ENCODE assay signal across 8 mouse cellular contexts in genomic region chr6:72544283-72544987, GRCm38 (mm10). TPM values are rescaled to one million over a fixed set of nuclear protein-coding genes. Genes with fewer than 3 reads are reported as not detected.
DNase-seq lines count a peak whose midpoint lies in the region; ATAC-seq and TF ChIP-seq lines count a peak whose summit lies in the region.

Gene Capg (plus strand): TSS chr6:72544391.

- 0 out of 2 replicates have a peak, but pooled peaks have one; percentile 20 for ATAC-seq in kidney, embryonic 14.5 days (ENCODE audit: low FRiP score, low TSS enrichment)

- no peaks in the 10 kb centered on the region for H3K9me3 ChIP-seq in heart, embryonic 10.5 days
- H3K9me3 ChIP-seq in kidney, embryonic 14.5 days (ENCODE audit: control insufficient read depth, low read length) = 0 out of 2 replicates have a peak, but pooled peaks cover 4% of the 10 kb centered on the region

- intact Hi-C loops in left cerebral cortex, postnatal 4 days (cut with DNase I) = no loop called here

- H3K4me2 ChIP-seq in kidney, embryonic 14.5 days (replicated peaks; ENCODE audit: low read depth, low read length) = peak within 1 kb of the TSS; percentile 59

- peak; percentile 79 for DNase-seq in Muller cell, postnatal 12 days (ENCODE audit: inconsistent ontology term)
- DNase-seq in heart, embryonic 10.5 days (ENCODE audit: low spot score) = peak; percentile 85
- DNase-seq in lung, postnatal 14 days = peak; percentile 58
- peak; percentile 71 to 75 for DNase-seq in spleen, adult 2 months (ENCODE audit: low read depth in 1 of 2, low spot score in 2 of 2)
- no peak for DNase-seq in cerebellum, adult 18-20 months
- DNase-seq in left cerebral cortex, postnatal 4 days = no peak

- H3K27ac ChIP-seq in cortical plate, adult 2 months (ENCODE audit: insufficient read depth, low read length) = 0 out of 2 replicates have a peak within 1 kb of the TSS, but pooled peaks have one; percentile 18
- H3K27ac ChIP-seq in heart, embryonic 10.5 days = peak within 1 kb of the TSS; percentile 86
- H3K27ac ChIP-seq in kidney, embryonic 14.5 days (ENCODE audit: low read depth, low read length) = peak within 1 kb of the TSS; percentile 63; the same call in 1 of the 2 replicates
- H3K27ac ChIP-seq in spleen, adult 2 months (ENCODE audit: insufficient read depth, low read length) = peak within 1 kb of the TSS; percentile 98

- no peaks in the 10 kb centered on the region for H3K27me3 ChIP-seq in heart, embryonic 10.5 days (ENCODE audit: insufficient read depth, poor library complexity, severe bottlenecking)
- no peaks in the 10 kb centered on the region for H3K27me3 ChIP-seq in kidney, embryonic 14.5 days (ENCODE audit: control insufficient read depth, insufficient read depth, low read length)
- H3K27me3 ChIP-seq in spleen, adult 2 months (ENCODE audit: control insufficient read depth, insufficient read depth, low read length) = no peaks in the 10 kb centered on the region

- H3K9ac ChIP-seq in kidney, embryonic 14.5 days (ENCODE audit: low read depth, low read length) = peak within 1 kb of the TSS; percentile 55

- H3K36me3 ChIP-seq in heart, embryonic 10.5 days = no peaks in the 10 kb centered on the region
- H3K36me3 ChIP-seq in kidney, embryonic 14.5 days (ENCODE audit: control insufficient read depth, insufficient read depth, low read length) = no peaks in the 10 kb centered on the region
- no peaks in the 10 kb centered on the region for H3K36me3 ChIP-seq in spleen, adult 2 months (ENCODE audit: control insufficient read depth, insufficient read depth, low read length)

- no peak for TF ChIP-seq CTCF in cortical plate, adult 2 months (IDR thresholded peaks at IDR 0.05; ENCODE audit: extremely low read depth, insufficient read depth, low read length)
- no peak for TF ChIP-seq CTCF in spleen, adult 2 months (IDR thresholded peaks at IDR 0.05; ENCODE audit: extremely low read depth, insufficient read depth, insufficient read length, insufficient replicate concordance)

- H3K4me3 ChIP-seq in cortical plate, adult 2 months (ENCODE audit: insufficient read depth, low read length) = peak within 1 kb of the TSS; percentile 5; the same call in 1 of the 2 replicates
- peak within 1 kb of the TSS; percentile 62 for H3K4me3 ChIP-seq in heart, embryonic 10.5 days
- H3K4me3 ChIP-seq in kidney, embryonic 14.5 days (ENCODE audit: low read length) = peak within 1 kb of the TSS; percentile 40
- peak within 1 kb of the TSS; percentile 65 for H3K4me3 ChIP-seq in spleen, adult 2 months (ENCODE audit: extremely low read depth, insufficient read depth, insufficient read length)

- no peaks in the 10 kb centered on the region; the same call in 1 of the 2 replicates for H3K4me1 ChIP-seq in cortical plate, adult 2 months (ENCODE audit: control insufficient read depth, insufficient read depth, low read length)
- peaks cover 12% of the 10 kb centered on the region for H3K4me1 ChIP-seq in heart, embryonic 10.5 days
- H3K4me1 ChIP-seq in kidney, embryonic 14.5 days (ENCODE audit: control insufficient read depth, insufficient read depth, low read length) = no peaks in the 10 kb centered on the region
- peaks cover 19% of the 10 kb centered on the region; the same call in 1 of the 2 replicates for H3K4me1 ChIP-seq in spleen, adult 2 months (ENCODE audit: control insufficient read depth, insufficient read depth, insufficient read length)

- no peak for TF ChIP-seq POLR2A in cortical plate, adult 2 months (IDR thresholded peaks at IDR 0.05; ENCODE audit: extremely low read depth, insufficient read depth, low read length)
- TF ChIP-seq POLR2A in spleen, adult 2 months (IDR thresholded peaks at IDR 0.05; ENCODE audit: low read depth, low read length) = no peak

- 5% methylated on average over 23 of the region's 23 CpGs for WGBS in heart, embryonic 10.5 days
- 7% methylated on average over 23 of the region's 23 CpGs for WGBS in kidney, embryonic 14.5 days
- WGBS in spleen, adult 2 months = 2% methylated on average over 23 of the region's 23 CpGs

RNA-seq across cellular contexts. Expression of gene Capg, which starts in this region (rescaled TPM):
- 3.0 and 3.1 TPM in 2 replicates for polyA plus RNA-seq in cortical plate, adult 2 months (2012; rRNA removed)
- 23.2 and 23.8 TPM in 2 replicates for polyA plus RNA-seq in heart, embryonic 10.5 days (2016; fragmentation: Nextera tagmentation; extraction: Ambion mirVana)
- 63.8 and 66.6 TPM in 2 replicates for polyA plus RNA-seq in kidney, embryonic 14.5 days (2014; fragmentation: Nextera tagmentation; extraction: Ambion mirVana)
- polyA plus RNA-seq in spleen, adult 2 months (2012; rRNA removed) = 130 and 135 TPM in 2 replicates
- 1 to 10 TPM; 2.1 to 3.4 TPM for total RNA-seq in left cerebral cortex, postnatal 4 days (2021)

Comparison
In these comparisons a context has a peak if more than half of its experiments do, and no peak if none do; other contexts are left out.
1. DNase-seq: peak in Muller cell, postnatal 12 days (single experiment), heart, embryonic 10.5 days (single experiment), lung, postnatal 14 days (single experiment) and spleen, adult 2 months (2 of 2); none in cerebellum, adult 18-20 months (0 of 2) and left cerebral cortex, postnatal 4 days (single experiment).
2. H3K27ac ChIP-seq: peak in every context shown above with its lines; median percentile 98 in spleen, adult 2 months; 86 in heart, embryonic 10.5 days; 63 in kidney, embryonic 14.5 days; 18 in cortical plate, adult 2 months.
3. H3K4me3 ChIP-seq: peak in every context shown above with its lines; median percentile 65 in spleen, adult 2 months; 62 in heart, embryonic 10.5 days; 40 in kidney, embryonic 14.5 days; 5 in cortical plate, adult 2 months.